In the genomic region with DNA sequence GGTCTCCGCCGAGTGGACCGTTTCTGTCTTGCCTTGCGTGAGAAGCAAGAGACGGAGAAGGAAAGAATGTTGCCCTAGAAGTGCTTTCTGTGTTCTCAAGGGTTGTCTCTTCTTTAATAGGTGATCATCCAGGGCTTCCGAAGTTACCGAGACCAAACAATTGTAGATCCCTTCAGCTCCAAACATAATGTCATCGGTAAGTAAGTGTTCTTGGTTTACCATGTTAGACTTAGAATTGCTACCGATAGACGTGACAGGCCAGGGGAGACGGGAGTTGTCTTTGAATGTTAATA, we compare ENCODE assay signal across 8 mouse cellular contexts. TPM values are rescaled to one million over a fixed set of nuclear protein-coding genes. Genes with fewer than 3 reads are reported as not detected.
DNase-seq lines count a peak whose midpoint lies in the region; ATAC-seq and TF ChIP-seq lines count a peak whose summit lies in the region.

No protein-coding gene starts in this region.

- no peak for DNase-seq in kidney, adult 2 months
- no peak for DNase-seq in kidney, adult 11 months
- DNase-seq in MEL (ENCODE audit: low read depth, low spot score): peak; percentile 62
- DNase-seq in hindbrain, embryonic 11.5 days (ENCODE audit: low spot score): no peak
- DNase-seq in layer of hippocampus, postnatal 10 days (ENCODE audit: low spot score in 2 of 2): no peak
- no peak for DNase-seq in cerebellum, adult 18-20 months
- no peak for DNase-seq in gastrocnemius, postnatal 14 days

- peaks cover 45% of the 10 kb centered on the region for H3K79me2 ChIP-seq in MEL (ENCODE audit: control insufficient read depth, insufficient read depth, low read length, poor library complexity)

- H3K9me3 ChIP-seq in MEL (replicated peaks; ENCODE audit: insufficient read depth, low read length): no peaks in the 10 kb centered on the region
- no peaks in the 10 kb centered on the region for H3K9me3 ChIP-seq in hindbrain, embryonic 11.5 days (ENCODE audit: control insufficient read depth, low read length)
- H3K9me3 ChIP-seq in midbrain, embryonic 12.5 days: no peaks in the 10 kb centered on the region

- H3K27me3 ChIP-seq in kidney, adult 2 months (replicated peaks; ENCODE audit: control insufficient read depth, insufficient read depth, low read length): no peaks in the 10 kb centered on the region
- no peaks in the 10 kb centered on the region for H3K27me3 ChIP-seq in MEL (ENCODE audit: control insufficient read depth in 1 of 2, insufficient read depth in 2 of 2, low read length in 2 of 2)
- H3K27me3 ChIP-seq in hindbrain, embryonic 11.5 days (ENCODE audit: control insufficient read depth, insufficient read depth, low read length): no peaks in the 10 kb centered on the region
- no peaks in the 10 kb centered on the region for H3K27me3 ChIP-seq in midbrain, embryonic 12.5 days

- peak overlapping the region; percentile 85 for H3K4me3 ChIP-seq in kidney, adult 2 months (ENCODE audit: insufficient read depth, low read depth, low read length)
- peak overlapping the region; percentile 62 to 86 for H3K4me3 ChIP-seq in MEL (ENCODE audit: control insufficient read depth in 1 of 2, insufficient read depth in 1 of 2, low read depth in 2 of 2, low read length in 2 of 2)
- H3K4me3 ChIP-seq in hindbrain, embryonic 11.5 days (ENCODE audit: low read depth, low read length): peak overlapping the region; percentile 99
- peak overlapping the region; percentile 99 for H3K4me3 ChIP-seq in midbrain, embryonic 12.5 days

- no peaks in the 10 kb centered on the region for H3K36me3 ChIP-seq in kidney, adult 2 months (ENCODE audit: control insufficient read depth, insufficient read depth, low read length)
- H3K36me3 ChIP-seq in MEL (ENCODE audit: control insufficient read depth in 1 of 2, insufficient read depth in 2 of 2, low read length in 2 of 2): peaks cover 19 to 30% of the 10 kb centered on the region in 2 experiments
- H3K36me3 ChIP-seq in hindbrain, embryonic 11.5 days (ENCODE audit: control insufficient read depth, insufficient read depth, low read length): 0 out of 2 replicates have a peak, but pooled peaks cover 5% of the 10 kb centered on the region
- peaks cover 17% of the 10 kb centered on the region; the same call in 1 of the 2 replicates for H3K36me3 ChIP-seq in midbrain, embryonic 12.5 days

- no peak for ATAC-seq in hindbrain, embryonic 11.5 days (ENCODE audit: low FRiP score)
- ATAC-seq in midbrain, embryonic 12.5 days (ENCODE audit: low FRiP score, low read depth): no peak

- TF ChIP-seq POLR2A in kidney, adult 2 months (IDR thresholded peaks at IDR 0.05; ENCODE audit: low read depth, low read length): no peak
- TF ChIP-seq POLR2A in MEL (IDR thresholded peaks at IDR 0.05; ENCODE audit: control insufficient read depth in 1 of 2, insufficient read depth in 1 of 2, low read depth in 1 of 2, low read length in 2 of 2, poor library complexity in 1 of 2): no peak

- whole genome bisulfite sequencing in kidney, adult 2 months: 4% methylated on average over 11 of the region's 11 CpGs
- WGBS in hindbrain, embryonic 11.5 days: 19% methylated on average over 11 of the region's 11 CpGs
- WGBS in midbrain, embryonic 12.5 days: 15% methylated on average over 11 of the region's 11 CpGs

- no peak overlapping the region for H3K27ac ChIP-seq in kidney, adult 2 months (ENCODE audit: insufficient read depth, low read depth, low read length)
- H3K27ac ChIP-seq in MEL (ENCODE audit: control insufficient read depth, low read depth, low read length): no peak overlapping the region
- no peak overlapping the region for H3K27ac ChIP-seq in hindbrain, embryonic 11.5 days (ENCODE audit: low read depth, low read length)
- peak overlapping the region; percentile 98; the same call in 1 of the 2 replicates for H3K27ac ChIP-seq in midbrain, embryonic 12.5 days (replicated peaks)

- TF ChIP-seq CTCF in kidney, adult 2 months (conservative IDR thresholded peaks at IDR 0.05; ENCODE audit: insufficient read depth, insufficient read length, low read depth, low read length): no peak
- TF ChIP-seq CTCF in MEL (IDR thresholded peaks at IDR 0.05 in 2 of 3, conservative IDR thresholded peaks at IDR 0.05 in 1 of 3; ENCODE audit: control insufficient read depth in 1 of 3, insufficient read depth in 1 of 3, low read depth in 2 of 3, low read length in 3 of 3, poor library complexity in 1 of 3, severe bottlenecking in 1 of 3): no peak

- TF ChIP-seq EP300 in MEL (IDR thresholded peaks at IDR 0.05; ENCODE audit: low read depth in 1 of 2, low read length in 2 of 2): no peak

- H3K9ac ChIP-seq in MEL (ENCODE audit: control insufficient read depth, low read depth, low read length, poor library complexity, severe bottlenecking): peak overlapping the region; percentile 97
- H3K9ac ChIP-seq in hindbrain, embryonic 11.5 days (ENCODE audit: low read depth, low read length): peak overlapping the region; percentile 94
- peak overlapping the region; percentile 95 for H3K9ac ChIP-seq in midbrain, embryonic 12.5 days (replicated peaks)

- H3K4me2 ChIP-seq in hindbrain, embryonic 11.5 days (replicated peaks; ENCODE audit: low read depth, low read length): peak overlapping the region; percentile 92
- peak overlapping the region; percentile 91 for H3K4me2 ChIP-seq in midbrain, embryonic 12.5 days (replicated peaks)

- peaks cover 13% of the 10 kb centered on the region for H3K4me1 ChIP-seq in kidney, adult 2 months (ENCODE audit: control insufficient read depth, insufficient read depth, low read length)
- peaks cover 19 to 25% of the 10 kb centered on the region in 2 experiments for H3K4me1 ChIP-seq in MEL (ENCODE audit: control insufficient read depth in 1 of 2, insufficient read depth in 2 of 2, low read length in 2 of 2)
- 0 out of 2 replicates have a peak, but pooled peaks cover 3% of the 10 kb centered on the region for H3K4me1 ChIP-seq in hindbrain, embryonic 11.5 days (replicated peaks; ENCODE audit: control insufficient read depth, insufficient read depth, low read length)
- peaks cover 13% of the 10 kb centered on the region for H3K4me1 ChIP-seq in midbrain, embryonic 12.5 days

- no peak for TF ChIP-seq RAD21 in MEL (IDR thresholded peaks at IDR 0.05; ENCODE audit: low read depth, low read length)

- intact Hi-C loops in gastrocnemius, postnatal 14 days (cut with DNase I; ENCODE audit: low total_unique reads): loop anchor here (5.0 kb wide), 1 partner anchor 41 kb away; no protein-coding TSS in a partner anchor

TF ChIP-seq in MEL, 35 proteins besides CTCF, POLR2A, EP300 and RAD21:
- TF ChIP-seq MAZ (IDR thresholded peaks at IDR 0.05; ENCODE audit: low read depth, low read length): no peak
- TF ChIP-seq TAL1 (IDR thresholded peaks at IDR 0.05; ENCODE audit: low read length): no peak
- TF ChIP-seq GABPA (IDR thresholded peaks at IDR 0.05; ENCODE audit: low read depth, low read length): no peak
- TF ChIP-seq UBTF (IDR thresholded peaks at IDR 0.05; ENCODE audit: borderline replicate concordance, insufficient read depth, low read depth, low read length): no peak
- no peak for TF ChIP-seq GATA1 (IDR thresholded peaks at IDR 0.05; ENCODE audit: low read depth, low read length)

RNA-seq across cellular contexts. Expression of a gene that starts 1.1 kb away (rescaled TPM):
- 3.3 and 5.1 TPM in 2 replicates for polyA plus RNA-seq in kidney, adult 2 months (2012; rRNA removed)
- 100 and 109 TPM in 2 replicates for total RNA-seq in MEL (2012; rRNA removed)
- polyA plus RNA-seq in MEL (2012; ENCODE audit: insufficient read depth in 1 of 2, insufficient read length in 2 of 2, low read depth in 1 of 2, low replicate concordance in 2 of 2, missing spikeins in 1 of 2): 100 to 1,000 TPM; 118 to 129 TPM
- 91.1 and 95.3 TPM in 2 replicates for polyA plus RNA-seq in hindbrain, embryonic 11.5 days (2014; fragmentation: Nextera tagmentation; extraction: Ambion mirVana)
- polyA plus RNA-seq in midbrain, embryonic 12.5 days (2016; fragmentation: Nextera tagmentation; extraction: Ambion mirVana): 80.7 and 85.6 TPM in 2 replicates
- total RNA-seq in layer of hippocampus, postnatal 10 days (2021): 10 to 100 TPM; 41.5 to 44.4 TPM
- total RNA-seq in gastrocnemius, postnatal 14 days (2021): 10 to 100 TPM; 15.6 to 17.5 TPM

RNA-seq across cellular contexts. Expression of a gene that starts 12.4 kb away (rescaled TPM):
- 96.4 and 112 TPM in 2 replicates for polyA plus RNA-seq in kidney, adult 2 months (2012; rRNA removed)
- 35.8 and 53.1 TPM in 2 replicates for total RNA-seq in MEL (2012; rRNA removed)
- polyA plus RNA-seq in MEL (2012; ENCODE audit: insufficient read depth in 1 of 2, insufficient read length in 2 of 2, low read depth in 1 of 2, low replicate concordance in 2 of 2, missing spikeins in 1 of 2): 100 to 1,000 TPM in 1 of 2 experiments, not detected in 1; 398 TPM
- polyA plus RNA-seq in hindbrain, embryonic 11.5 days (2014; fragmentation: Nextera tagmentation; extraction: Ambion mirVana): 484 and 510 TPM in 2 replicates
- polyA plus RNA-seq in midbrain, embryonic 12.5 days (2016; fragmentation: Nextera tagmentation; extraction: Ambion mirVana): 407 and 436 TPM in 2 replicates
- total RNA-seq in layer of hippocampus, postnatal 10 days (2021): 10 to 100 TPM; 53.4 to 65.1 TPM
- 10 to 100 TPM; 74.8 to 76.8 TPM for total RNA-seq in gastrocnemius, postnatal 14 days (2021)

Comparison
In these comparisons a context has a peak if more than half of its experiments do, and no peak if none do; other contexts are left out.
1. RNA of a gene that starts 1.1 kb away (polyA plus RNA-seq): 118 to 129 TPM in MEL, 91.1 to 95.3 TPM in hindbrain, embryonic 11.5 days and 80.7 to 85.6 TPM in midbrain, embryonic 12.5 days; 3.3 to 5.1 TPM in kidney, adult 2 months; every median in the first group is over 10 times any median in the second.
2. Peak in every context shown above with its lines, with median percentiles within 50 percentile points of each other: H3K4me3 ChIP-seq and H3K9ac ChIP-seq.